Mouse (Mus musculus) cerebral cortex, adult 2 months (tissue): ENCODE data around the gene Afg1l.

ENCODE experiments used
- WGBS: fragments of 180-500 bp; shearing (Covaris S2); methylation state at CpG from one replicate; pipeline ENCODE4 v1.1.7; 2018; 5-methylcytosine and 5-hydroxymethylcytosine counted together

Gene Afg1l

GRCm38 (mm10) chr10:42355980-42356379, 122.4 kb downstream of the Afg1l start:
- WGBS: 69% methylated on average over 3 of the region's 3 CpGs

GRCm38 (mm10) chr10:42347986-42348385, 130.4 kb downstream of the Afg1l start:
- WGBS: 93% methylated on average over 5 of the region's 5 CpGs

- WGBS: 32% methylated on average over 5 of the region's 5 CpGs
Measured at GRCm38 (mm10) chr10:42347127-42347526, 131.2 kb downstream of the Afg1l start.

- 68% methylated on average over 12 of the region's 12 CpGs for WGBS
Measured at GRCm38 (mm10) chr10:42346179-42346877, 132.0 kb downstream of the Afg1l start.

- 97% methylated on average over 5 of the region's 5 CpGs for WGBS
Measured at GRCm38 (mm10) chr10:42342714-42343113, 135.7 kb downstream of the Afg1l start.

GRCm38 (mm10) chr10:42341815-42342457, 136.4 kb downstream of the Afg1l start:
- 91% methylated on average over 11 of the region's 11 CpGs for WGBS

GRCm38 (mm10) chr10:42340426-42340793, 138.0 kb downstream of the Afg1l start:
- 65% methylated on average over 6 of the region's 6 CpGs for WGBS

GRCm38 (mm10) chr10:42339773-42340425, 138.5 kb downstream of the Afg1l start:
- WGBS: 55% methylated on average over 8 of the region's 8 CpGs

- 77% methylated on average over 9 of the region's 9 CpGs for WGBS
Measured at GRCm38 (mm10) chr10:42338456-42338855, 139.9 kb downstream of the Afg1l start.

GRCm38 (mm10) chr10:42327576-42327975, 150.8 kb downstream of the Afg1l start:
- WGBS: 74% methylated on average over 8 of the region's 8 CpGs

GRCm38 (mm10) chr10:42325305-42325704, 153.1 kb downstream of the Afg1l start:
- 92% methylated on average over 10 of the region's 10 CpGs for WGBS

GRCm38 (mm10) chr10:42313222-42313786, 165.1 kb downstream of the Afg1l start:
- WGBS: 85% methylated on average over 22 of the region's 22 CpGs

- 81% methylated on average over 1 of the region's 1 CpGs for WGBS
Measured at GRCm38 (mm10) chr10:42312557-42312956, 165.8 kb downstream of the Afg1l start.

- WGBS: 37% methylated on average over 8 of the region's 8 CpGs
Measured at GRCm38 (mm10) chr10:42308687-42308987, 169.7 kb downstream of the Afg1l start.

- WGBS: 6% methylated on average over 20 of the region's 20 CpGs
Measured at GRCm38 (mm10) chr10:42307980-42308686, 170.2 kb downstream of the Afg1l start.

- 90% methylated on average over 8 of the region's 8 CpGs for WGBS
Measured at GRCm38 (mm10) chr10:42306422-42306821, 171.9 kb downstream of the Afg1l start.

GRCm38 (mm10) chr10:42300805-42301204, 177.6 kb downstream of the Afg1l start:
- 77% methylated on average over 4 of the region's 4 CpGs for WGBS

GRCm38 (mm10) chr10:42299967-42300366, 178.4 kb downstream of the Afg1l start:
- WGBS: 66% methylated on average over 7 of the region's 7 CpGs

- 63% methylated on average over 6 of the region's 6 CpGs for WGBS
Measured at GRCm38 (mm10) chr10:42299426-42299825, 178.9 kb downstream of the Afg1l start.

GRCm38 (mm10) chr10:42297954-42298353, 180.4 kb downstream of the Afg1l start:
- WGBS: 95% methylated on average over 1 of the region's 1 CpGs

- 83% methylated on average over 2 of the region's 2 CpGs for WGBS
Measured at GRCm38 (mm10) chr10:42297109-42297508, 181.3 kb downstream of the Afg1l start.

GRCm38 (mm10) chr10:42296559-42296958, 181.8 kb downstream of the Afg1l start:
- WGBS: 71% methylated on average over 4 of the region's 4 CpGs
